Mouse (Mus musculus) lung, postnatal 36 days (tissue): Measurements from ENCODE around the gene Defb36.

Experiments
- DNase-seq: peaks from one replicate; pipeline ENCODE4 v3.0.0; 2022; ENCODE audit warnings: mixed read lengths

The Defb36 gene

DNA sequence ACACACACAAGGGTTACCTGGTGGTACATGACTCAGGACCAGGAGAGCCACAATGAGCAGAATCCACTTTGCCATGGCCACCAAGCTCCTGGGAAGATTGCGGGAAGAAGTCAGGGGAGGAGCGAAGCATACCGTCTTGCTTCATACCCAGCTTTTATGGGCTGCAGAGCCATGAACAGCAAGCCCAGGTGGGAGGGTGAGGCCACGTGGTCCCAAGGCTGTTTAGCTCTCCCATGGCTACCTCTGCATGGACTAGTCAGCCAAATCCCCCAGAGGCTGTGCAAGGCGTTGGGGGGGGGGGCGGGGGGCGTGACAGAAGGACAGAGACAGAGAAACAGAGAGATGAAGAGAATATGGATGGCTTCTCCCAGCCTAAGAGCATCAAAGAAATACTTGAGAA lies 18.8 kb downstream of the Defb36 start, which contains the start of gene Defb25:
Gene Defb25 (minus strand): TSS at position 101 of the 400 bp plus-strand sequence.
- DNase-seq = no peak

DNA sequence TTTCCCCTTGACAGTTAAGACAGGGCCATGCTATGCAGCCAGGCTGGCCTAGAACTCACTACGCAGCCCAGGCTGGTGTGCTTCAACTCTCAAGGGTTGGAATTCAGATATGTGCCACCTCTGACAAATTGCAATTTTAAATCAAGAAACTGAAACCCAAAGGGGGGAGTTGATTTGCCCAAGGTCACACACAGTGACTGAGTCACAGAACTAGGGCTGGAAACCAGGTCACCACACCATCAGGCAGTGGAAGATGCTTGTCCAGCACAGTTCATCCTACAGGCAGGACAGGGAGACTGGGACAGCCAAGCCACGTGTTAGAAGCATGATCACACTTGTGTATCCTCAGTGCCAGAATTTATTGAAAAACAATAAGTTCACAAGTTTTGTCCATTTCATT lies 20.4 kb downstream of the Defb36 start:
- no peak for DNase-seq

DNA sequence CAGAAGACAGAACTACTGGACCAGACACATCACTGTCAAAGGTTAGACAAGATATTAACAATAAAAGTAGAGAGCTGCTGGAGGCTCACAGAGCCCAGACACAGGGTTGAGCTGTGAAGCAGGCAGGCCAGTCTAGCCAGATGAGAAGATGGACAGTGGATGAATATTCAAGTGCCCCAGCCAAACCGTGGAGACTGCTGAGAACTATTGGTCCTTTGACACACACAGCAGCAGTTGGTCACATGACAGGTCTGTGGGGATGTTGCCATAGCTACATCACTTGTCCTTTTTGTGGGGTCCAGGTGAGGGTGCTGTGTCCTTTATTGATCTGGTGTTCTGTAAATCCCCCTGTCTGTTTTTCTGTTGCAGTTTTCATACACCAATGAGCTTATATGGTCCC lies 21.1 kb downstream of the Defb36 start:
- DNase-seq = no peak

DNA sequence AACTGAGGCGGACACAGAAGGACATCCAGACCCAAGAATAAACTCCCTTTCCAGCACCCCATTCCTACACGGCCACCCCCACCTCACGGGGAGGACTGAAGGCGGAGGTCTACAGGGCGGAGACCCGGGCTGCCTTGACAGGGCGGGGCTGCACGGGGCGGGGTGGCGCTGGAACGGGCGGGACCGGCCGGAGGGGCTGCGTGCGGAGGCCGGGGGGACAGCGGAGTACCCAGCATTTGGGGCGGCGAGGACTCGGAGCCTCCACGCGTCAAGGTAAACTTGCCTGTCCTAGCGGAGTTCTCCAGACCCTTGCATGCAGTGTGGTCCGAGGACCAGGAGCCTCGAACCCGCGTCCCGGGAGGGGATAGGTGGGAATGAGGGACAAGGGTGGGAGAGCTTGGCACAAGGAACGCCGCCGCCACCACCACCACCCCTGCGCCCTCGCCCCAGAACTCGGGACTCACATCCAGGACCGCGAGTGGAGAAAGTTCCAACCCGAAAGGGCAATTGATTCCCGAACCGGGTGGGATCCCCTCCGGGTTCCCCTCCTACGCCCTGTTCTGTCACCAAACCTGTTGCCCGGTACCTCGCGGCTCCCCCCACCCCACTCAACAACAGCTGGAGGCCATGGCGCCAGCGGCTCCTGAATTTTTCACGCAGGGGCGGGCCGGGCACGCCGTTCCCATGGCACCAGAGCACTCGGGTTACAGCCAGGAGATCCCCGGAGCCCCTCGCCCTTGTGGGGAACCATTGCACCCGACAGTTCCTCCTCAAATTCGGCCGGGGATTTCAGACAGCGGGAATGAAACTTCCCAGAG lies 22.9 kb downstream of the Defb36 start, which contains the start of gene Rem1:
Gene Rem1 (plus strand): TSS at position 178 of the 818 bp plus-strand sequence.
- DNase-seq = no peak

DNA sequence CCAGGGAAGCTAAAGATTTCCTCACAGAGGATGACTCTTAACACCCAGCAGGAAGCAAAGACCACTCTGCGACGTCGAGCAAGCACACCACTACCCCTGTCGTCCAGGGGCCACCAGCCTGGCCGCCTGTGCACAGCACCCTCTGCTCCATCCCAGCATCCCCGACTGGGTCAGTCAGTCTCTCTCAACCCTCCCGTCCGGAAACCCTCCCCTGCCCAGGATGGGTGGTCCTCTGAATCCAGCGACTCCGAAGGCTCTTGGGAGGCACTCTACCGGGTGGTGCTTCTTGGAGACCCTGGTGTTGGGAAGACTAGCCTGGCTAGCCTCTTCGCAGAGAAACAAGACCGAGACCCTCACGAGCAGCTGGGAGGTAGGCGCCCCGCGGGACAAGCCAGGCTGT lies 23.9 kb downstream of the Defb36 start:
- DNase-seq = no peak

DNA sequence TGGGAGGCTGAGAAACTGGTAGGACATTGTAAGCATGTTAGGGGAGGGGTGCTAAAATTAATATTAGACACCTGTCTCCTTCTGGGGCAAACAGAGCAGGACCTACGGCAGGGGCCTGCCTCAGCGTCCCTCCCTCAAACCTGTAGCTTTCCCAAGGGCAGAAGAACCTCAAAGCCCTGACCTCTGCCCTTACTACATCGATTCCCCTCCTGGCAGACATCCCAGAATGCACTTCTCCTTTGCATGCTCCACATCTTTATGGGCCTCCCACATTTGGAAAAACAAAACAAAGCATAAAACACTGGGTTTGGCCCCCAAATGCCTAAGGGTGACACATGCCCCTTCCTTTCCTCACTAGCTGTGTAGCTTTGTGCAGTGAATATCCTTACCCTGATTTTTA lies 25.1 kb downstream of the Defb36 start:
- DNase-seq = no peak

DNA sequence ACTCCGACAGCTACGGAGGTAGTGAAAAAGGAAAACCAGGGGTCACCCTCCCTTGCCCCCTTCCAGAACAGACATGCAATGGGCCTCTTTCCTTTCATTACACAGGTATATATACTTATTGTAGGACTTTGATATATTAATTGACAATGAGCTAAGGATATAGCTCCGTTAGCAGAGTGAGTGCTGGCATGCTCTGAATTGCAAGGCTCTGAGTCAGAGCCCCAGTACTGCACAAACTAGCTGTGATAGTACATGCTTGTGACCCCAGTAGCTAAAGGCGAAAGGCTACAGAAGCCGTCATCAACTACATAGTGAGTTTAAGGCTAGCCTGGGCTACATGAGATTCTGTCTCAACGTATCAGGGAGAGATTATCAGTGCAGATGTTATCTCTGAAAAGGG lies 25.8 kb downstream of the Defb36 start:
- DNase-seq = no peak

DNA sequence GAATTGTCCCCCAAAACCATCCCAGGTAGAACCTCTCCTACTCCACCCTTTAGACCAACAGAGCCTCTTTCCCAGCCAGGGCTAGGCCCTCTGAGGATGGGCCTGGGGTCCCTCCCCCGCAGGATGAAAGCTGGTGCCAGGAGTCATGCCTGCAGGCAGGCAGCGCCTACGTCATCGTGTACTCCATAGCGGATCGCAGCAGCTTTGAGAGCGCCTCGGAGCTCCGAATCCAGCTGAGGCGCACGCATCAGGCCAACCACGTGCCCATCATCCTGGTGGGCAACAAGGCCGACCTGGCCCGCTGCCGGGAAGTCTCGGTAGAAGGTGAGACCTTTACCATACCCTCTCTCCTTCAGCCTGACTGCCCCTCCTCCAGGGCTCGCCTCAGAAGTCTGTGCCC lies 29.2 kb downstream of the Defb36 start:
- DNase-seq = no peak

DNA sequence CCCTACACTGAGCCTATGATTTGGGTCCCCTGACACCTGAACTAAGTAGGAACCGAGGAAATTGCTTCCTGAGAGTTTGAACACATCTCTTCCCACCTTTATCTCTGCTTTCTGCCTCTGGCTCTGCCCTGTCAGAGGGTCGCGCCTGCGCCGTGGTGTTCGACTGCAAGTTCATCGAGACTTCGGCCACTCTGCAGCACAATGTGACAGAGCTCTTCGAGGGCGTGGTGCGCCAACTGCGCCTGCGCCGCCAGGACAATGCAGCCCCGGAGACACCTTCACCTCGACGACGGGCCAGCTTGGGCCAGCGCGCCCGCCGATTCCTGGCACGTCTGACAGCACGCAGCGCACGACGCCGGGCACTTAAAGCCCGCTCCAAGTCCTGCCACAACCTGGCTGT lies 30.2 kb downstream of the Defb36 start:
- no peak for DNase-seq

DNA sequence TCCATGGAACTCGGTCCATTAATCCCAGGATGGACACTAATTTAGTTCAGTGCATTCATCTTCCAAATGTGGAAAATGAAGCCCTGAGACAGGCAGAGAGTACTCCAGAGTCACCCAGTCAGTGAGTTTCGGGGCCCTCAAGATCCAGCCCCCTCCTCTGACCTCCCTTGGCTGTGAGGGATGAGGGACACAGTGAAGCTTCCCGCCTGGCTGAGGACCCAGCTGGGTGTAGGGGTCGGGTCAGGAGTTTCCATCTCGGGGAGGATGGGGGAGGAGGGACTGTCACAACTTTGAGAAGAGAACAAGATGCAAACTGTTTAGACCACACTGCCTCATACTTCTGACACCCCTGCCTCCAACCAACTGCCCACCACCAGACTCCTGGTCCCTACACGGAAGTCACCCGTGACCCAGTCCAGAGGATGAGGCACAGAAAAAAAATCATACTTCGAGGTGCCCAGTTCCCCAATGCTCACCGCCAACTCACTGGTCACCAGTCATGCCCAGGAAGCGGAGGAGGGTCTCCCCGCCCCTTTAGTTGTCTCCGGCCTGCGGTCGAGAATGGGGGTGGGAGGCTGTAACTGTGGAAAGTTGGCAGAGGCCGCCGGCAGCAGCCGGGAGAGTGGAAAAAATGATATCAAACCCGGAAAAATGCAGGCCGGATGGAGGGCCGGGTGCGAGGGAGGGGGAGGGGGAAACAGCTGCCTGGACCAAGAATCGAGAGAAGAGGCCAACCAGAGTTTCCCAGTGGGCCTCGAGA lies 32.3 kb downstream of the Defb36 start:
- peak; percentile 82 for DNase-seq

DNA sequence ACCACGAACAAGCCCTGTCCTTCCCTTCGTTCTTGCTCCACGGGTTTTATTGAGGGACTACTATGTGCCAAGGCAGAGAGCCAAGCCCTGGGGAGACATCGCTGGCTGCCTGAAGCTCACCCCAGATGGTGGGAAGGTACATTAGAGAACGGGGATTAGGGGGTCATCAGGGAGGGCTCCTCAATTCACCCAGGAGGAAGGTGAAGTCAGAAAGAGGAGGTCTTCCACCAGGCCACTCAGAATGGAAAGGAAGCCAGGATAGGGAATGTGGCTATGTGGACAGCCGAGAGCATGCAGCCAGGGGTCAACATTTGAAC lies 32.8 kb downstream of the Defb36 start:
- no peak for DNase-seq

DNA sequence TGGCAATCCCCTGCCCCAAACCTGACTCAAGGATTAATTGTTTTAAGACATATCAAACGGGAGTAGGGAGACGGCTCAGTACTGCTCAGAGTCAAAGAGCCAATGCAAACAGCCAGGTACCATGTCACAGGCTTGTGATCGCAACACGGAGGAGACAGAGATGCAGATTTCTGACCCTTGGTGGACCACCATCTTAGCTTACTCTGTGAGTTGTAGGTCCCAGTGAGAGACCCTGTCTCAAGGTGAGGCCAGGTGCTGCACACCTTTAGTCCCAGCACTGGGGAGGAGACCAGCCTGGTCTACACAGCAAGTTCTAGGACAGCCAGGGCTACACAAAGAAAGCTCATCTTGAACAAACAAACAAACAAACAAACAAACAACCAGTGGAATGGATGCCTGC lies 33.3 kb downstream of the Defb36 start:
- DNase-seq = no peak

DNA sequence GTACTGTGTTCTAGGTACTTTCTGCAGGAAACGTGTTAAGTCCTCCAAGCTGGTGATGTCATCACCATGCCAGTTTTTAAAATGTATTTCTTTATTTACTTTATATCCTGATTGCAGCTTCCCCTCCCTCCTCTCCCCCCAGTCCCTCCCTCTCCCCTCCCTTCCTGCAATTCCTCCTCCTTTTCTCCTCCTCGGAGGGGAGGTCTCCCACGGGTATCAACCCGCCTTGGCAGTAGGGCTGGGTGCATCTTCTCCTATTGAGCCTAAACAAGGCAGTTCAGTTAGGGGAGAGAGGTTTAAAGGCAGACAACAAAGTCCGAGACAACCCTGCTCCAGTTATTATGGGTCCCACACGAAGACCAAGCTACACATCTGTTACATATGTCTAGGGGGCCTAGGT lies 34.7 kb downstream of the Defb36 start:
- DNase-seq = no peak

DNA sequence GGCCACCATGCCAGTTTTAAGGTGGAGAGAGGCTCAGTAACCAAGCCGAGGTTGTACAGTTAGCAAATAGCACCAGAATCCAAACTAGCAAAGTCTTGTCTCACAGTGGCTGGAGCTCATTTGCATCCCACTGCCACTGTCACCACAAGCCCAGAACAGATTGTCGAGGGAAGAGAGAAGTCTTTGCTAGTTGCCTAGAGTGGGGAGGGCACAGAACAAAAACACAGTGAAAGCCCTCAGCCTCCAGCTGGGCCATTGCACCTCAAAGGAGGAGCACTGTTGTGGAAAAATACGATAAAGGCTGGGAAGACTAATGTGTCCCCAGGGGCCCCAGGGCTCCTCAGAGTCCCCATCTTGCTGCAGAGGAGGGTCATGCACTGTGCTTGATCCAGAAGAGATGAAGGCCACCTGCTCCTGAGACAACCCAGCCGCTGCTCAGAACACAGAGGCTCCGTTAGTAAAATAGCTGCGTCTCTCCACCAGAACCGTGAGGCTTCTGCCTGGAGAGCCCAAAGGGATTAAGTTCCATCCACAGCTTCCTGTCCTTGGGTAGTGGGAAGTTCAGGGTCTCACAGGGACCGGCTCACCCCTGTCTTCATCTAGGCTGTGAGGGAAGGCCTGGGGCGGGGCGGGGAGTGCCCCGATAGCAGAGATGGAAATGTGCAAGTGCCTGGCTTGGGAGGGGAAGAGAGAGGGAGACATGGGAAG lies 35.4 kb downstream of the Defb36 start:
- DNase-seq = peak; percentile 56

DNA sequence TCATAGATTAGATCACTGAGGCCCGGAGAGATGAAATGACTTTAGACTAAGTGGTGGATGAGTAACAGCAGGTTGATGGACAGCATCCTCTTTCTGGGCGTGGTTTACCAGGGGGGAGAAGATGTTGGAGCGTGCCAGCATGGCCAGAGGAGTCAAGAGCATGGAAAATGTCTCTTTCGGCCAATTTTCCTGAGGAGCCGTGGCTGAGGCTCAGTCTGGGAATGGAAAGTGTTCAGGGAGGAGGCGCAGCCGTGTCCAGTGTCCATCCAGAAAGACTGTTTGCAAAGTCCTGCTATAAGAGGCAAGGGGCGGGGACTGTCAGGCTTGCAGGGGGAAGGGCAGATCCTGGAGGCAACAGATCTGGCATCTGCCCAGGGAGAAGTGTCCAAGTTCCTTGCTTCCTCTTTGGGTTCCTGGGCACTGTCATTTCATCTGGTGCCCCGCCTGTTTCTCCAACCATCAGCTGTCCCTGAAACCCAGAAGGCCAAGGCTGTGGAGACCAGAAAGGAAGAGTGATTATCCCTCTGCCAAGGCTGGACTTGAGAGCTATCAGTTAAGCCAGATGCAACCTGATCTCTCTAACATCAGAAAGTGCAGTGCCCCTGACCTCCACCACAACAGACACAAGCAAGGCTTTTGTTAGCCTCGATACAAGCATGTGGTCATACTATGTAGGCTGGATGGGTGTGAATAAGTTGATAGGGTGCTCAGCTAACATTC lies 48.9 kb downstream of the Defb36 start:
- DNase-seq = peak; percentile 90

DNA sequence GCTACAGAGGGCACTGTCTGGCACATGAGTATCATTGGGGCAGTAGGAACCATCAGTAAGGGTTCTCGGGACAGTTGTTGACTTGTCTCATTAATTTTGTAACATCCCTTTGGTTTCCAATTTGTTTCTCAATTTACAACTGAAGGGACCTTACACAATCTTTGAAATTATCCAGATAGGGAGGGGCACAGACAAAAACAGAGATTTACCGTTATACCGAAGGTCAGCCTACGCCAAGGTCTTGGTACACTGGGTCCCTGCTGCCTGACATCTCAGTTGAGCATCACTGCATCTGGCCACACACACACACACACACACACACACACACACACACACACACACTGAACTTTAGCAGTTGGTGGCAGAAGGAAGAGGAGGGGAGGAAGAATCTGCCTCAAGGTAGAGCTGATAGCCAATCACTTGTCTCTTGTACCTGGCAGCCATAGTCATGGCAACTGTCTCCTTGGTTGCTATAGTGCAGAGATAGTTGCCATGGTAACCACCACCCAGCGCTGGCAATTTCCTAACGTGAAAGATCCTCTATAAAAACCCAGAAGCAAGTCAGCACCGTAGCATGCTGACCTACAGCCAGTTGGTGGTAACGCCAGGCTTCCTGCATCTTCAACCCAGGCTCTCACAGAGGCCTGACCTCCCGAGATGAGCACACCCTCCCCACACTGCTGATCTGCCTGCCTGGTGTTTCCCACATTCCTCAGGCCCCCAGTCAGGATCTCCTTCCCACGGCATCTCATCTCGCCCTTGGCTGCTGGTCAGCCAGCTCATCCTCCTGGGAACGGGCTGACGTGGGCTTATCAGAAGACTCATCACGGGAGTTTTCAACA lies 50.0 kb downstream of the Defb36 start:
- no peak for DNase-seq

DNA sequence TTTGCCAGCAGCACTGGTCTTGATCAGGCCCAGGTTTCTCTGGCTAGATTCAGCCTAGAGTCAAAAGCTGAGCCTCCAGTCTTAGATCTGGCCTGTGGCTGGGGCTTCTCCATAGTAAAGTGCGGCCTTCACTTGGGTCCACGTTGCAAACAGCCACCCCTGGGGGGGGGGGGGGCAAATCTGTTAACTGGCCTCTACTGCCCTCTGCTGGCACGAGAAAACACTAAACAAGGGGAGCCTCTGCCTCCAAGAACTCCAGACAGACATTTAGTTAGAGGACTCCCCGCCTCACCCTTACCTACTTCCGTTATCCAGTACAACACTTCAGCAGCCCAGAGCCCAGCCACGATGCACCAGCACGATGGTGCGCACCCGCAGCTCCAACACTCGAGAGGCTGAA lies 53.3 kb downstream of the Defb36 start:
- peak; percentile 56 for DNase-seq

DNA sequence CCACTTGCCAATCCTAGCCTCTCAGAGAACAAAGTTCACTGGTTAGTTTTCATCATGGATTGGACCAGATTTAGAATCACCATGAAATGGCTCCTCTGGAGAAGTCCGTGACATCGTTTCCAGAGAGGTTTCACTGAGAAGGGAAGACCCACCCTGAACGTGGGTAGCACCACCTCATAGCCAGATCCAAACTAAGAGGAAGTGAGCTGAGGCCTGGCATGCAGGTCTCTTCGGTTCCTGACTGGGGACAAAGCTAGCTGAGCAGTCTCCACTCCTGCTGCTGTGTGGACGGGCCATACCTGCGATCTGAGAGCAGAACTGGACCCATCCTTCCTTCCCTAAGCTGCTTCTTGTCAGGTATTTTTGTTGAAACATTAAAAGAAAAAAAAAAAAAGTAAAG lies 57.0 kb downstream of the Defb36 start:
- DNase-seq = no peak
